Mouse (Mus musculus) myocyte (in vitro differentiated cells): Measurements from ENCODE around the gene Rab11a.

Experiments
- CEBPB ChIP-seq: IDR thresholded peaks from 2 replicates; pipeline ENCODE4 v1.6.1; 2011; ENCODE audit warnings: mild to moderate bottlenecking, moderate library complexity; ENCODE audit not compliant: poor library complexity, insufficient read depth, severe bottlenecking
- E2F4 ChIP-seq: IDR thresholded peaks from one replicate; pipeline ENCODE4 v1.6.1; 2011; ENCODE audit warnings: mild to moderate bottlenecking, control low read depth, moderate library complexity; ENCODE audit not compliant: insufficient read depth
- MAX ChIP-seq: IDR thresholded peaks from one replicate; pipeline ENCODE4 v1.6.1; 2011; ENCODE audit warnings: low read depth, mild to moderate bottlenecking, control low read depth
- MYOG ChIP-seq, 3 experiments: IDR thresholded peaks; one replicate each; pipeline ENCODE4 v1.6.1; 2011; ENCODE audit warnings: control low read depth in 2 of 3, low read depth in 2 of 3, mild to moderate bottlenecking in 2 of 3; ENCODE audit not compliant: insufficient read length in 2 of 3, control insufficient read depth in 1 of 3, insufficient read depth in 1 of 3
- POLR2A ChIP-seq: IDR thresholded peaks from one replicate; pipeline ENCODE4 v1.6.1; 2011; ENCODE audit warnings: low read depth, mild to moderate bottlenecking, control low read depth, moderate library complexity; ENCODE audit not compliant: insufficient read length
- POLR2AphosphoS2 ChIP-seq: IDR thresholded peaks from one replicate; pipeline ENCODE4 v1.6.1; 2011; ENCODE audit warnings: low read depth, control low read depth; ENCODE audit not compliant: insufficient read length
- REST ChIP-seq: IDR thresholded peaks from one replicate; pipeline ENCODE4 v1.6.1; 2011; ENCODE audit warnings: mild to moderate bottlenecking, control low read depth, moderate library complexity; ENCODE audit not compliant: insufficient read depth, insufficient read length
- SRF ChIP-seq: IDR thresholded peaks from one replicate; pipeline ENCODE4 v1.6.1; 2011; ENCODE audit warnings: low read depth; ENCODE audit not compliant: control insufficient read depth, insufficient read length
- TCF12 ChIP-seq: IDR thresholded peaks from one replicate; pipeline ENCODE4 v1.6.1; 2011; ENCODE audit warnings: mild to moderate bottlenecking, control low read depth; ENCODE audit not compliant: poor library complexity, insufficient read depth, severe bottlenecking
- TCF3 ChIP-seq: IDR thresholded peaks from one replicate; pipeline ENCODE4 v1.6.1; 2011; ENCODE audit warnings: low read depth, control low read depth; ENCODE audit not compliant: insufficient read length
- USF1 ChIP-seq: IDR thresholded peaks from one replicate; pipeline ENCODE4 v1.6.1; 2011; ENCODE audit warnings: low read depth, mild to moderate bottlenecking, control low read depth, moderate library complexity

DNA sequence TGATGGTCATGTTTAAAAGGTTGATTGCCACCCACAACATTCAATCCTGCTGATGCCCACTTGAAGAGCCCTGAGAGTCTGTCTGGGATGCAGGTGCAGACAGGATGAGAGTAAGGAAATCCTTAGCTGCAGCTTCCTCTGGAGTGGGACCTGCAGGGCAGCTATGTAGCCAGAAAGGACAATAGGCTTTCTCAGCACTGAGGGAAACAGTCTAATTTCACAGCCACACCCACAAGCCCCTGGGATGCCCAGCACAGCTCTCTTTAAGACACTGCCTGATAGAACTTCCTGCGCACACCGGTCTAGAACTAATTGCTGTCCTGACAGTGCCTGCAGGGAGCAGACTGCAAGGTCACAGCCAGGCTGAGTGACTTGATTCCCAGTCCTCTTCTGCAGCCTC, 69.6 kb downstream of the Rab11a start:
- TF ChIP-seq E2F4 (no peak), TCF12 (no peak), USF1 (no peak), POLR2A (no peak), MAX (no peak), POLR2AphosphoS2 (no peak), MYOG (IDR thresholded peaks at IDR 0.05; ENCODE audit: control insufficient read depth in 1 of 3, insufficient read depth in 1 of 3, insufficient read length in 2 of 3, low read depth in 2 of 3) (no peak), REST (no peak), CEBPB (no peak), SRF (no peak), TCF3 (no peak)
